Mouse (Mus musculus) cerebellum, adult 18-20 months (tissue): Measurements from ENCODE around the gene Gga1.

Experiments
- DNase-seq, 2 experiments: peaks; one replicate each; pipeline ENCODE4 v3.0.0; 2021

The Gga1 gene

GRCm38 (mm10) chr15:78914823-78915659 is 38.1 kb downstream of the Gga1 start:
- DNase-seq = peak in 1 of 2 experiments; percentile 57

- DNase-seq = peak; percentile 77 to 90
These were observed 38.6 kb downstream of the Gga1 start for GRCm38 (mm10) chr15:78915660-78916017.

- peak; percentile 71 to 78 for DNase-seq
These were observed 39.2 kb downstream of the Gga1 start for GRCm38 (mm10) chr15:78916052-78916826.

GRCm38 (mm10) chr15:78918126-78918525 is 41.1 kb downstream of the Gga1 start:
- peak in 1 of 2 experiments; percentile 31 for DNase-seq

GRCm38 (mm10) chr15:78919914-78920313 is 42.9 kb downstream of the Gga1 start:
- no peak for DNase-seq

- no peak for DNase-seq
These were observed 45.7 kb downstream of the Gga1 start for GRCm38 (mm10) chr15:78922700-78923099.

GRCm38 (mm10) chr15:78923585-78923984 is 46.6 kb downstream of the Gga1 start:
- no peak for DNase-seq

- no peak for DNase-seq
These were observed 48.1 kb downstream of the Gga1 start for GRCm38 (mm10) chr15:78925129-78925528.

GRCm38 (mm10) chr15:78926021-78926919 is 49.3 kb downstream of the Gga1 start, which contains the start of gene Lgals1:
TSS of gene Lgals1 (plus strand) at chr15:78926725.
- DNase-seq = peak; percentile 82 to 83

- peak; percentile 55 to 66 for DNase-seq
These were observed 50.2 kb downstream of the Gga1 start for GRCm38 (mm10) chr15:78927021-78927787.

GRCm38 (mm10) chr15:78927788-78928457 is 50.9 kb downstream of the Gga1 start:
- no peak for DNase-seq

GRCm38 (mm10) chr15:78928539-78928938 is 51.5 kb downstream of the Gga1 start:
- DNase-seq = no peak

- DNase-seq = no peak
These were observed 53.3 kb downstream of the Gga1 start for GRCm38 (mm10) chr15:78930192-78930706.

GRCm38 (mm10) chr15:78930801-78931426 is 53.9 kb downstream of the Gga1 start:
- no peak for DNase-seq

- peak; percentile 52 to 53 for DNase-seq
These were observed 54.6 kb downstream of the Gga1 start for GRCm38 (mm10) chr15:78931577-78931976.

- peak; percentile 77 to 88 for DNase-seq
These were observed 57.9 kb downstream of the Gga1 start, which contains the start of gene Nol12 for GRCm38 (mm10) chr15:78934784-78935320. TSS of gene Nol12 (plus strand) at chr15:78934933.

GRCm38 (mm10) chr15:78936403-78936802 is 59.4 kb downstream of the Gga1 start:
- no peak for DNase-seq

GRCm38 (mm10) chr15:78937311-78937710 is 60.3 kb downstream of the Gga1 start:
- no peak for DNase-seq

GRCm38 (mm10) chr15:78937963-78938362 is 61.0 kb downstream of the Gga1 start:
- no peak for DNase-seq

- DNase-seq = no peak
These were observed 63.3 kb downstream of the Gga1 start for GRCm38 (mm10) chr15:78940325-78940724.
